In genomic region chr7:80092351-80093046, GRCm38 (mm10) we compare ENCODE assay signal across 8 mouse cellular contexts. TPM values are rescaled to one million over a fixed set of nuclear protein-coding genes. Genes with fewer than 3 reads are reported as not detected.
DNase-seq lines count a peak whose midpoint lies in the region; ATAC-seq and TF ChIP-seq lines count a peak whose summit lies in the region.

No protein-coding gene starts in this region.

- H3K36me3 ChIP-seq in kidney, postnatal 0 days (ENCODE audit: insufficient read depth, low read length): peaks cover 70% of the 10 kb centered on the region
- H3K36me3 ChIP-seq in kidney, embryonic 14.5 days (ENCODE audit: control insufficient read depth, insufficient read depth, low read length): peaks cover 92% of the 10 kb centered on the region
- H3K36me3 ChIP-seq in intestine, embryonic 15.5 days: peaks cover 48% of the 10 kb centered on the region
- peaks cover 51% of the 10 kb centered on the region for H3K36me3 ChIP-seq in lung, embryonic 16.5 days (ENCODE audit: control insufficient read depth, insufficient read depth, low read length)

- ATAC-seq in kidney, postnatal 0 days (replicated peaks; ENCODE audit: low FRiP score, low read depth): peak; percentile 25; the same call in 1 of the 2 replicates
- ATAC-seq in kidney, embryonic 14.5 days (ENCODE audit: low FRiP score, low TSS enrichment): no peak
- peak; percentile 36; the same call in 1 of the 2 replicates for ATAC-seq in intestine, embryonic 15.5 days
- peak; percentile 80 for ATAC-seq in lung, embryonic 16.5 days (ENCODE audit: low read depth)
- no peak for ATAC-seq in activated CD4-positive, CD25-positive, alpha-beta regulatory T cell, adult 4 months

- peak overlapping the region; percentile 42 for H3K27ac ChIP-seq in kidney, postnatal 0 days
- no peak overlapping the region for H3K27ac ChIP-seq in kidney, embryonic 14.5 days (ENCODE audit: low read depth, low read length)
- H3K27ac ChIP-seq in intestine, embryonic 15.5 days: no peak overlapping the region
- H3K27ac ChIP-seq in lung, embryonic 16.5 days (ENCODE audit: low read length): peak overlapping the region; percentile 65

- H3K4me1 ChIP-seq in kidney, postnatal 0 days (replicated peaks; ENCODE audit: insufficient read depth, low read length): 0 out of 2 replicates have a peak, but pooled peaks cover 10% of the 10 kb centered on the region
- H3K4me1 ChIP-seq in kidney, embryonic 14.5 days (ENCODE audit: control insufficient read depth, insufficient read depth, low read length): peaks cover 4% of the 10 kb centered on the region; the same call in 1 of the 2 replicates
- 0 out of 2 replicates have a peak, but pooled peaks cover 5% of the 10 kb centered on the region for H3K4me1 ChIP-seq in intestine, embryonic 15.5 days (replicated peaks)
- peaks cover 16% of the 10 kb centered on the region for H3K4me1 ChIP-seq in lung, embryonic 16.5 days (replicated peaks; ENCODE audit: control insufficient read depth, insufficient read depth, low read length)

- no peak overlapping the region for H3K4me2 ChIP-seq in kidney, postnatal 0 days (ENCODE audit: low read length)
- H3K4me2 ChIP-seq in kidney, embryonic 14.5 days (replicated peaks; ENCODE audit: low read depth, low read length): no peak overlapping the region
- no peak overlapping the region for H3K4me2 ChIP-seq in intestine, embryonic 15.5 days (replicated peaks)
- H3K4me2 ChIP-seq in lung, embryonic 16.5 days (ENCODE audit: low read depth, low read length): no peak overlapping the region

- peak; percentile 65 for DNase-seq in kidney, postnatal 0 days (ENCODE audit: low spot score)
- peak; percentile 60 for DNase-seq in R1 (ENCODE audit: low read depth, low spot score)
- peak; percentile 48 for DNase-seq in fibroblast of lung, adult 2 months (ENCODE audit: low read depth)
- peak; percentile 70 for DNase-seq in urinary bladder, postnatal 25 days (ENCODE audit: low spot score)

- TF ChIP-seq CTCF in kidney, postnatal 0 days (IDR thresholded peaks at IDR 0.05; ENCODE audit: low read depth): no peak

- WGBS in kidney, postnatal 0 days: 51% methylated on average over 9 of the region's 9 CpGs
- WGBS in kidney, embryonic 14.5 days: 77% methylated on average over 9 of the region's 9 CpGs
- WGBS in intestine, embryonic 15.5 days: 54% methylated on average over 9 of the region's 9 CpGs
- 37% methylated on average over 9 of the region's 9 CpGs for WGBS in lung, embryonic 16.5 days

- H3K9ac ChIP-seq in kidney, postnatal 0 days (ENCODE audit: low read depth, low read length): no peak overlapping the region
- H3K9ac ChIP-seq in kidney, embryonic 14.5 days (ENCODE audit: low read depth, low read length): no peak overlapping the region
- H3K9ac ChIP-seq in intestine, embryonic 15.5 days: no peak overlapping the region
- no peak overlapping the region for H3K9ac ChIP-seq in lung, embryonic 16.5 days (ENCODE audit: low read length)

- H3K9me3 ChIP-seq in kidney, postnatal 0 days (replicated peaks; ENCODE audit: low read length): no peaks in the 10 kb centered on the region
- no peaks in the 10 kb centered on the region for H3K9me3 ChIP-seq in kidney, embryonic 14.5 days (ENCODE audit: control insufficient read depth, low read length)
- no peaks in the 10 kb centered on the region for H3K9me3 ChIP-seq in intestine, embryonic 15.5 days
- H3K9me3 ChIP-seq in lung, embryonic 16.5 days (ENCODE audit: control insufficient read depth, low read length): no peaks in the 10 kb centered on the region

- H3K4me3 ChIP-seq in kidney, postnatal 0 days (replicated peaks; ENCODE audit: low read depth, low read length): no peak overlapping the region
- H3K4me3 ChIP-seq in kidney, embryonic 14.5 days (ENCODE audit: low read length): no peak overlapping the region
- no peak overlapping the region for H3K4me3 ChIP-seq in intestine, embryonic 15.5 days (replicated peaks)
- no peak overlapping the region for H3K4me3 ChIP-seq in lung, embryonic 16.5 days (ENCODE audit: low read length)

- H3K27me3 ChIP-seq in kidney, postnatal 0 days (ENCODE audit: insufficient read depth, low read length): no peaks in the 10 kb centered on the region
- no peaks in the 10 kb centered on the region for H3K27me3 ChIP-seq in kidney, embryonic 14.5 days (ENCODE audit: control insufficient read depth, insufficient read depth, low read length)
- H3K27me3 ChIP-seq in intestine, embryonic 15.5 days (replicated peaks): no peaks in the 10 kb centered on the region
- H3K27me3 ChIP-seq in lung, embryonic 16.5 days (ENCODE audit: control insufficient read depth, insufficient read depth, low read depth, low read length): no peaks in the 10 kb centered on the region

RNA-seq across cellular contexts. Expression of gene Idh2, which starts 22.7 kb away (rescaled TPM):
- 630 and 689 TPM in 2 replicates for polyA plus RNA-seq in kidney, postnatal 0 days (2015; fragmentation: Nextera tagmentation; extraction: Ambion mirVana)
- 549 and 658 TPM in 2 replicates for polyA plus RNA-seq in kidney, embryonic 14.5 days (2014; fragmentation: Nextera tagmentation; extraction: Ambion mirVana)
- polyA plus RNA-seq in intestine, embryonic 15.5 days (2015; fragmentation: Nextera tagmentation; extraction: Ambion mirVana): 520 and 568 TPM in 2 replicates
- polyA plus RNA-seq in lung, embryonic 16.5 days (2015; fragmentation: Nextera tagmentation; extraction: Ambion mirVana): 671 and 680 TPM in 2 replicates
- 10 to 100 TPM; 24.8 to 31.7 TPM for polyA plus RNA-seq in activated CD4-positive, CD25-positive, alpha-beta regulatory T cell, adult 4 months (2017; shearing (Covaris generic))

Comparison
In these comparisons a context has a peak if more than half of its experiments do, and no peak if none do; other contexts are left out.
1. ATAC-seq: peak in kidney, postnatal 0 days (single experiment), intestine, embryonic 15.5 days (single experiment) and lung, embryonic 16.5 days (single experiment); none in kidney, embryonic 14.5 days (single experiment) and activated CD4-positive, CD25-positive, alpha-beta regulatory T cell, adult 4 months (single experiment).
2. H3K27ac ChIP-seq: peak in kidney, postnatal 0 days (single experiment) and lung, embryonic 16.5 days (single experiment); none in kidney, embryonic 14.5 days (single experiment) and intestine, embryonic 15.5 days (single experiment).
3. RNA of gene Idh2, which starts 22.7 kb away (polyA plus RNA-seq): 671 to 680 TPM in lung, embryonic 16.5 days, 549 to 658 TPM in kidney, embryonic 14.5 days, 630 to 689 TPM in kidney, postnatal 0 days and 520 to 568 TPM in intestine, embryonic 15.5 days; 24.8 to 31.7 TPM in activated CD4-positive, CD25-positive, alpha-beta regulatory T cell, adult 4 months; every median in the first group is over 10 times any median in the second.
4. Peak in every context shown above with its lines, with median percentiles within 50 percentile points of each other: DNase-seq.